Mouse (Mus musculus) gastrocnemius, postnatal 14 days (tissue): ENCODE measurements around the gene Pla2g12b. TPM values are rescaled to one million over a fixed set of nuclear protein-coding genes. Genes with fewer than 3 reads are reported as not detected.

Experiments
- DNase-seq: peaks from one replicate; pipeline ENCODE4 v3.0.0; 2021; ENCODE audit warnings: mixed read lengths
- intact Hi-C: fragments of 180-260 bp; cut with DNase I; formaldehyde crosslinking; loops from one replicate; pipeline ENCODE4 v1.15.1; 2025; ENCODE audit warnings: low total_unique reads
- total RNA-seq, 2 experiments: library from RNA; stranded (reverse); gene quantifications; 2 replicates each; pipeline ENCODE4 v1.2.3; 2021

Pla2g12b gene
- total RNA-seq, 2 experiments from 2014 or later = 0.45 TPM; not detected in 1

DNA sequence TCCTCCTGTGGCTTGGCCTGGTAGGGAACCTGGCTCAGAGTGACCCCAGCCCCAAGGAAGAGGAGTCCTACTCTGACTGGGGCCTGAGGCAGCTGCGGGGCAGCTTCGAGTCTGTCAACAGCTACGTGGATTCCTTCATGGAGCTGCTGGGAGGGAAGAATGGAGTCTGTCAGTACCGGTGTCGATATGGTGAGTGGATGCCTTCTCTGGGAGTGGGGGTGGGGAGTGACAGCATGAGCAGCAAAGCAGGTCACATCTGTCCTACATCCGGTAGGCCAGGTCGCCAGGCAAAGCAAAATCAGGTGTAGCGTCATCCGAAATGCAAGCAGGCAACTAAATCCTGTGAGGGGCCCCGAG lies 311 bp downstream of the Pla2g12b start:
- intact Hi-C loops = no loop called here
- DNase-seq = no peak

DNA sequence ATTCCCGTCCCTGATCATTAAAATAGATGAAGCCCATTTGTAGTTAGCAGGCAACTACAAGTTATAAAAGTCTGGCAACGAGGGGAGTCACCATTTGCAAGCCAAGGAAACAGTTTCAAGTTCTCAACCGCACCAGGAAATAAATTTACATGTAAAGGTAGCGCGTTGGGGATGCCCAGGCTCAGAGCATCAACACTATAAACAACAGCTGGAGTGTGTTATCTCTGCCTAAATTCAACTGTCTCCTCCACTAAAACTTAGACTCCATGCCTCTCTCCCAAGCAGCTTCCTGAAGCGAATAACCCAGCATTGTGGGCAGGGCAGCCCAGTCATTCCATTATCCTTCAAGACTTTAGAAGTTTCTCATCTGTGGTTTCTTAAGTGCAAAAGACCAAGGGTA lies 5.0 kb downstream of the Pla2g12b start:
- no peak for DNase-seq
- intact Hi-C loops = no loop called here

DNA sequence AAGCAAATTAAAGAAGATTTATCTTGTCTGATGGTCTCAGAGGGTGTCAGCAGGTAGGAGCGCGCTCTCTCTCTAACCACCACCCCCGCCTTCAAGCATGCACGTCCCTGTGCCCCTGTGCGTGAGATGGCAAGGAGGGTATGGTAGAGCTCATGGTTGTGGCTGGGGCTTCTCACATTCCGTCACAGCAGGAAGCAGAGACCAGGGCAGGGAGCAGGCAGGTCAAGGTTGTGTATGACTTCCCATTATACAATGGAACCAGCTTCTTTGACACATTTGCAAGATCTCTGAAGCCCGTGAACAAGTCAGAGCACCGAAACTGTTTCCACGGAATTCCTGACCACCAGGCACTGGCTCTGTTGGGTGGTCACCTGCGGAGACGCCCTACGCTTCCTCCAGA lies 6.8 kb downstream of the Pla2g12b start:
- intact Hi-C loops = no loop called here
- DNase-seq = no peak

DNA sequence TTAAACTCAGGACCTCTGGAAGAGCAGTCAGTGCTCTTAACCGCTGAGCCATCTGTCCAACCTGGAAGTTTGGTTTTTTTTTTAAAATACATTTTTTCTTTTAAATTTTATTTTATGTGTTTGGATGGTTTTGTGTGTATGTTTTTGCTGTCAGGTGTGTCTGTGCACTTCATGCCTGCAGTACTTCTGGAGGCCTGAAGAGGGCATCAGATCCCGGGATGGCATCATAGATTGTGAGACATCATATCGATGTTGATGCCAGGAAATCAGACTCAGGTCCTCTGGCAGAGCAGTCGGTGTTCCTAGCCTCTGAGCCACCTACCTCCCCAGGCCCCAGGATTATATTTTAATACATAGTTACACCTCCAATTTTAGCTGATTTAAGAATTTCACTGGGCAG lies 10.3 kb downstream of the Pla2g12b start:
- no peak for DNase-seq
- intact Hi-C loops = no loop called here

DNA sequence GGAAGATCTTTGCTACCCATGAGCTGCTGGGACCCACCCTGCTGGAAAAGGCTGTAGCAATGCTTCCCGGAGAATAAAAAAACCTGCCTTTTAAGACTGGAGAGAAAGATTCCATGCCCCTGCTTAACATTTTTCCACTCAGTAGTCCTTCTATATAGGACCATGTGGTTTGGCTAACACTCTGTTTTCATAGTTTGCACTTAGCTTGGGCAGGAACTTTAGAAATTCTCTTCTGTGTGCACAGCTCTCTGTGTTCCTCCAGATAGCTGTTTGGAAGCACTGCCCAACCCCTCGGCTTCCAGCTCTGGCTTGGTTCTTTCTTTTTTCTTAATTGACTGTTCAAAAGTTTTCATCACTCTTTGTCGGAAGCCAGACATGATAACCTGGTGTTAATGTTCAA lies 13.2 kb downstream of the Pla2g12b start:
- no peak for DNase-seq
- intact Hi-C loops = no loop called here

DNA sequence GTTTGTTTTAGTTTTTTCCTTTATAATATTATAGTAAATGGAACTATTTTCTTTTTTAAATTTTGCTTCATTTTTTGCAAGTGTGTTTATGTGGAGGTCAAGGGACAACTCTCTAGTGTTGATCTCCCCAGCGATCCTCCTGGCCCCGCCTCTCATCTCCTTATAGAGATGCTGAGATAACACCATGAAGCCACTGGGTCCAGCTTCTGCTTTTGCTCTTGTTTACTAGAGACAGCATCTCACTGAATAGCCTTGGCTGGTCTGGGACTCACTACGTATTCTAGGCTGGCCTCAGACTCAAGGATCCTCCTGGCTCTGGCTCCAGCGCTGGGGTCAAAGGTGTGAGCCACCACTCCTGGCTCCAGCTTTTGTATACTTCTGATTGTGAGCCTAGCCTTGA lies 16.1 kb downstream of the Pla2g12b start:
- DNase-seq = no peak
- intact Hi-C loops = no loop called here

DNA sequence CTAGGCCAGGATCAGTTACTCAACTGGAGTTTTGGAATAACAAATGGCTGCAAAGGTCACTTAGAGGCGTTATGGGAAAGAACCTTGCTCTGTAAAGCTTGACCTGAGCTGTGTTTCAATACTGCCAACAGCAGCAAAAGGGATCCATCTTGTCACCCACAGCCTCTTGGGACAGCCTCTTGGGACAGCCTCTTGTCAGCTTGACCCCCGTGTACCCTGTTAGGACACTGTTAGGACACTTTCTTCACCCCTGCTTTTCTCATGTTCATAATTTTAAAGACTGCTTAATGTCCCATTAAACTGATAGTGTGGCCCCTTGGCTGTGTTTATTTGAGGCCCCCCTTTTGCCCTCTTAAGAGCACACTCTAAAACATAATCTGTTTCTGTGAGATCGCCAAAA lies 21.0 kb downstream of the Pla2g12b start:
- no peak for DNase-seq
- intact Hi-C loops = no loop called here

DNA sequence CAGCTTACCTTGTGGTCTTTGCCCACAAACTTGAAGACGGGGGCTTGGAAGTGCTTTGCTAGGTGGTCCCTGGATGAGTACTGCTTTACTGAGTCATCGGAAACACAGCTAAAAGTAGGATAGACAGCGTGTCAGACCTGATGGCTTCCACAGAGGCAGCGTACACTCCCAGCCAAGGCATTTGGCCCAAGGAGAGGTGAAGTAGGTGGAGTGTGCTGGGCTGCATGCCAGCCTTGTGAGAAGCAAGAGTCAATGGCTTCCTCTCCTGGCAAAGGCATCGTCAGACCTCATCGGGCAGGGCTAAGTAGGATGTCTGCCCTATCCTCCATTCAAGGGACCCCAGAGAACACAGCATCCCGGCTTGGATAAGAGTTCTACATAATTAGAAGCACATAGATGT lies 21.9 kb downstream of the Pla2g12b start:
- intact Hi-C loops = no loop called here
- DNase-seq = peak; percentile 80

DNA sequence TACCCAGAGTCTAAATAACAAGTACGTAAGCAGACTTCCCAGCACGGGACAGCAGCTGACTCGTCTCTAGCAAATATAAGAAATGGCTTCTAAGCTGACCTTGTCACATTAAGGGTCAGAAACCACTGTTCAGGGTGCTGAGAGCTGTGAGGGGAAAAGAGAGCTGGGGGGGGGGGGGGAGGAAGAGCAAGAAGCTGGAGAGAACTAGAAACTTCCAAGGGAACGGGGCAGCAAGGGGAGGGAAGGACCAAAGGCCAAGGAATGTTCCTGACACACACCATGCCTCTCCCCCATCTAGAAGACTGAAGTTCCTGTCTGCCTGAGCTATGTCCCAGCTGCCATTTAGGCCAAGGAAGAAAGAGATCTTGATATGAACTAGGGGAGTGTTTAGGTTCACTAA lies 22.9 kb downstream of the Pla2g12b start:
- intact Hi-C loops = no loop called here
- no peak for DNase-seq

DNA sequence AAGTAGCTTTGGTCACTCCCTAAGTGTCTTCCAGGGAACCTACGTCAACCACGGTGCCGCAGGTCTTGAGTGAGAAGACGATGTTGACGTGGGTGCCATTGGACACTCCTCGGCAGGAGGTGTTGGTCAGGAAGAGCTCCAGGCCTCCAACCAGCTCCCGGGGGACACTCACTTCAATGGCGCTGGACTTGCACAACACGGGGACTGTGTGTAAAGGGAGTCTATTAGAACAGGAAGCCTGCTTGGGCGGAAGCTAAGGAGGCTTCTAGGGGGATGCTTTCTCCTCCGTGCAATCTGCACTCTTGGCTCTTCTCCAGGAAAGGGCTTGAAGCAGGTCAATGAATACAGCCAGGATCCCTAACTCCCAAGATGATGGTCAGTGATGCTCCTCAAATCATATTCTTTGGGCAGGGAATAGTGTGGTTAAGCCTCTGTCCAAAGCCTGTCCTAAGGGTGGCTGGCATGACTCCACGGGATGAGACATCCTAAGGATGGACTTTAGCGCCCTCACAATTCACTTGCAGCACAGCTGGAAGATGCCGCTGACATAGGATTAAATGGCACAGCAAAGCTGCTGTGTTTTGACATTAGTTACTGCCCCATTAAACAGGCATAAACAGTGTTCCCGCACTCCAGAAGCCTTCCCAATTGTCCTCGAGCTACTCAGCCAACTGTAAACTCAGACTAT lies 26.1 kb downstream of the Pla2g12b start:
- DNase-seq = no peak
- intact Hi-C loops = no loop called here

DNA sequence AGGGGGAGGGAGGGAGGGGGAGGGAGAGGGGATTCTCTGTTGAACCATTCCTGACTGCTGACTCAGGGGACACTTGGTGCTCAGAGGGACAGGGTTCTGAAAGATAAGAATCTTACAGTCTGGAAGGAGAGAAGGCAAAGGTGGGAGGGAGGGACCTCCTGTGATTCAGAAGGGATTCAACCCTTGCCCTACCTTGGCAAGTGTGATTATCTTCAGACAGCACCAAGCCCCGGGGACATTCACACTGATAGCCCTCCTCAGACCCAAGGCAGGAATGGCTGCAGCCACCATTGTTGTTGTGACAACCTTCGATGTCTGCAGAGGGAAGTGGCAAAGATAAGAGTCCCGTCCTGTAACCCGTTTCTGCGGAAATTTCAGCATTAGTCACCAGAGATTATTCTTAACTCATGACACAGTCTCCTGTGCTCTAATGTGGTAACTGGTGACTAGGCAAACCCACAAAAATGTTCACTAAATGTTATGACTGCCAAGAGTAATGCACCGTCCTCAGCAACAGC lies 27.3 kb downstream of the Pla2g12b start:
- intact Hi-C loops = no loop called here
- no peak for DNase-seq

DNA sequence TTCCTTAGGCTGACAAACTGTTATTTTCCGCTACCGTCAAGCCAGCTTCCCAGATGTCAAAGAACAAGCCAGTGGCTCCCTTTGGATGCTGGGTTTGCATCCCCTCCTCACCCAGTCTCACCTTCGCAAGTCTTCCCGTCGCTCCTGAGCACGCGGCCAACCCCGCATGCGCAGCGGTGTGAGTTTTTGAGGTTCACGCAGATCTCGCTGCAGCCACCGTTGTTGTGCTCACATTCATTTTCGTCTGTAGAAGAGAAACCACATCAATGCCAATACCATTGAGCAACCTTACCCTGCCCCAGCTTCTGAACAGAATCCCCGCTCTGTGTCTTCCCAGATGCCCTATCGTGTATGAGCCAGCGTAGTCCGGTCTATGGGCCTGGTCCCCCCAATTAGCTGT lies 32.3 kb downstream of the Pla2g12b start:
- intact Hi-C loops = no loop called here
- DNase-seq = no peak

DNA sequence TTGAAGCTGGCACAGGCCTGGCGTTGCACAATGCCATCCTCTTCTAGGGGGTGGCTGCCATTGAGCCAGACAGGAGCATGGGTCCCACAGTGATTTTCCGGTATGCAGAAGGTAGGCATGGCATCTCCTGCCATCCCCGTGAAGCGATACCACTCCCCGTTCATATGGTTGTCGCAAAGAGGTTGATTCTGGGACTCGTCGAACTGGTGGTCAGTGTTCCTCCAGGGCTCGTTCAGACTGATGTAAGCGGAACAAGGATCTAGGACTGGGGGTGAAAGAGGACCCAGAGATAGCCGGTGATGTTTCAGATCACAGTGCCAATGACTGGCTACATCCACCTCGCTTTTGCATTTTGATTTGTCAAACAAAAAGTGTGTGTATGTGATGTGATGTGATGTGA lies 35.2 kb downstream of the Pla2g12b start:
- DNase-seq = no peak
- intact Hi-C loops = no loop called here

DNA sequence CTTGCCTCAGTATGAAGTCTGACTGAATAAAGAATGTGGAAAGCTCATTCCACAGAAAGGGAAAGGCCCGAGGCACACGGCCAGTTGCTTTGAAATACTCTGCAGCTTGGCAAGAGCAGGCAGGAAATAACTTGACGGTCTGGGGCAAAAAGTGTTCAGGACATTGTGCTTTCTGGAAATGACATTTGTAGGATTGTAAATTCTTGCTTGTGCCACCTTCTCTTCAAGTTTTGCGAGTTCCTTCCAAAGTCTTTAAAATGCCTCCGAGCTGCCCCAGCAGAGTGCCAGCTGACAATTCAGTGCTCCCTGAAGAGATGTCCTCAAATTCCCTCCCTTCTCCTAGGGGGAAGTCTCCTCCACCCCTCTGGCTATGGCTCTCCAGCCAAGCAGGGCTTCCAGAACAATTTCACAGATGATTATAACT lies 36.1 kb downstream of the Pla2g12b start:
- DNase-seq = peak; percentile 83
- intact Hi-C loops = no loop called here

DNA sequence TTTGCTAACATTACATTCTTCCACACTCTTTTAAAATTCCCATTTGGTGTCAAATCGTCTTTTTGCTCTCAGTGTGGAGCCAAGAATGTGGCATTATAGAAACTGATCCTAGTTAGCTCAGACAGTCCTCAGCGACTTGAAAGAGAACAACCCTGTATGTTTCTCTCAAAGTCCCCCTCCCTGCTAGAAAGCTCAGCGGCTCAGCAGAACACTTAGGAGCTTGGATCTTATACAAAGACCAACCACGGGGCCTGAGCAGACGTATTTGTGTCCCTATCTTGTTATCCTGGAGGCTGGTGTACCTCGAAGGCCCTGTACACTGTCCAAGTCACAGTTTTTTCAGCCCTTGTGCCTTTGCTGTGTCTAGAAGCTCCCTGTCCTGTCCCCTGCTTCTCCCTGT lies 36.7 kb downstream of the Pla2g12b start:
- DNase-seq = no peak
- intact Hi-C loops = no loop called here

DNA sequence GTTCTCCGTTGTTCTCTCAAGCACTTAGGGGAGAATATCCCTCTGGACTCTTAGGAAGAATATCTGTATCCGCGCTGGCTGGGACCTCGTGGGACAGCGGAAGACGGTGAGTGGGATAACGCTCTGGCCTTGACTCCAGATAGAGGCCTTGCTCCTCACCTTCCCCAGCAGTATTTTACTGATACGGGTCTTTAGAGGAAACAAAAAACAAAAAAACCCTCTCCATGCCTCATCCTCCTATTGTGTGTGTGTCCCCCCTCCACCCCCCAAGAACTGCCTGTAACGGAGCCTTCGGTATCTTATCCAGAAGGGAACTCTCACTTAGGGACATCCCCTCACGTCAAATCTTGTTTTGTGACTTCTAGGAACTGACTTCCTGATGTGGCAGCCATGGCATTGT lies 38.3 kb downstream of the Pla2g12b start, which contains the start of gene Oit3:
Gene Oit3, minus strand, starts transcription at position 44 of the 400 bp plus-strand sequence.
- intact Hi-C loops = no loop called here
- no peak for DNase-seq

DNA sequence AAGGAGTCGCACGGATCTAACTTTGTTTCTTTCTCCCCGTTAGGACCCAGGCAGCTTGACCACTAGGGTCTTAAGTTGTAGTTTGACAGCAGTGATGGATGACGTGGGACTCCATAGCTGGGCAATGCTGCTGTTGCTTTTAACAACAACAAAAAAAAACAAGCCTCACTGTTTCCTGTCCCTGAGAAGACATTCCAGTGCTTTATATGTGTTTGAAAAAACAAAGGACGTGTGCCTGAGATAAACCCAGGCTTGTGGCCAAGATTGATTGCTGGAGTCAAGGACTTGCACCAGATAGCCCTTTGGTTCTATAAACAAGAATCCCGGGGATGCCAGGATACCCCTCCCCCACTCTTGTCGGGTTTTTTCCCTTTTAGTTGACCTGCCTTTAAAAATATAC lies 39.8 kb downstream of the Pla2g12b start:
- intact Hi-C loops = no loop called here
- DNase-seq = no peak

DNA sequence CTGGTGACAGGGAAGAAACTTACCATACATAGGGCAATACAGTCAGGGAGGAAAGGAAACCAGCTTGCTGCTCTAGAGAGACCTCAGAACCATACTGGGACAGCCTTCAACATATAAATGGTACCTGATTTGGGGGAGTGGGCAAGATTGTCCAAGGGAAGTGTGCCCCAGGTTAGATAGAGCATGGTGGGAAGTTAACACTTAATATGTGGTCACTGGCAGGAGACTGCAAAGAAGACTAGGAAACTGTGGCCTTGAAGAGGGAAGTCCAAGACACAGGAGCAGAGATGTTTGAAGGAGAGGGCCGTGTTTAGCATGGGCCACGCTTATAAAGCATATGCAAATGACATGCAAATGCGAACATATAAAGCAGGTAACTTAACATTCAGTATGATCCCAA lies 40.6 kb downstream of the Pla2g12b start:
- intact Hi-C loops = no loop called here
- no peak for DNase-seq

DNA sequence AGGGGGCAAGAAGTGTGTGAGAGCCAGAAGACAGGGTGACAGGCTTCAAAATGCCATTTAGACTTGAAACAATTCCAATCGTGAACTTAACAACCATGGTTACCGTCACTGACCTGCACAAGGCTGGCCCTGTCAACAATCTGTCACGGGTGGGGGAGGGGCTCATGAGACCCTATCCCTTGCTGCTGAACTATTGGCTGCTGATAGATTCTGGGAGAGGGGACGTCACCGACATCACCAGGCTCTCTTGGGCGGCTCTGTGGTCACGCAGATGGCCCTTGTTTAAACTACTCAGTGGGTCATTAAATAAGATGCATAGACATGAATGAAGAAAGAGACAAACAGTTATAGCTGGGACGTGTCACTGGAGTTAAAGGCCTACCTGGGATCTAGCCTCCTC lies 41.2 kb downstream of the Pla2g12b start:
- intact Hi-C loops = no loop called here

DNA sequence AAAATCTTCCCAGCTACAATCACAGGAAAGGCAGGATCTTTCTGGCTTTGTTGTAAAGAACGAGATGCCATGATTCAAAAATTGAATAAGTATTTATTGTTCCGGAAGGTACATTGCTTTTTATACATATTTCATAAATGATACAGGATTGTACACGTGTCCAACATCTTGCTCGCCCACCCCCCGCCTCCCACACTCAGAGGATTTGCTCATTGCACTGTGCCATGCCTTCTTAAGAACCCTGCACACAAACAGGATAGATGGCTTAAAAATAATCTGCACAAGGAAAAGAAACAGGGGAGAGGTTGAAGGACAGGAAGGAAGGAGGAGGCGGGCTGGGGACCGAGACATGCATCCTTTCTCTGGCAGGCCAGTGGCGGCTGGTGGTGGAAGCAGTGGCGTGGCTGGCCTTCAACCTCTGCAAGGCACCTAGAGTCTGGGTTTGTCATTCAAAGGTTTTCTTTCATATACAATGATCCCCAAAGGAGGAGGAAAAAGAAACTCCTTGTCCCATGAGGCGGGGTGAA lies 43.5 kb downstream of the Pla2g12b start:
- DNase-seq = no peak
- intact Hi-C loops = no loop called here

More for the DNA sequence above, 41.2 kb downstream of the Pla2g12b start:
- no peak for DNase-seq

DNA sequence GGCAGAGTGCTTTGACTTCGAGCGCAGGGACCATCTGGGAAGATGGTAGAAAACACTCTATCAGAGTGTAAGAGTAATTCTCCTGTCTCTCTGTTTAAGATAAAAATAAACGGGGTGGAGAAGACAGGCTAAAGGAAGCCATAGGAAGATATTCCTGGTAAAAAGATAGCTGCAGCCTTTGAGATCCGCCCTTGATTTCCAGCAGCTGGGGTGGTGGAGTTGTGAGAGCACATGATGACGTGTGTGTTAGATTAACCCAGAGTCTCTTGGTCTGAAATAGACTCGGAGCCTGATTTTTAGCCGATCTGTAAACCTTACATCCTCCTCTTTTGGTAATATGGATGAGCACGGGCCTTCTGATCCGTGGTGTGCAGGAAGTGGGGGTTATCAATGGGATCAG lies 44.1 kb downstream of the Pla2g12b start:
- DNase-seq = no peak
- intact Hi-C loops = no loop called here

DNA sequence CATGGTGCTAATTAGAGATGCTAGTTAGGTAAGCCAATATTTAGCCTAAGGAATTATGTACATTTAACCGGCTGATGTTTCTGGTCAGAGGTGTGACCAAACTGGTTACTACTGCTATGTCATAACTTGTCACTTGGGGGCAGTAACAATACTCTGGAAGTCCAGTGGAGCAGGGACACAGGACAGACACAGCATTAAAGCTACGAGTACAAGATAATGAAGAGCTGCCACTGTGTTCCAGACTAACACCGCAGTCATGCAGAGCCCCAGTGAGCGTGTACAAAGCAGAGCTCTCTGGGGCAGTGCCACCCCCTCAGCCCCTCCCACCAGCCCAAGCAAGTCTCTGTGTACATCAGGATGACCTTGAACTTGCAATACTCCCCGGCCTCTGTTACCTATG lies 48.4 kb downstream of the Pla2g12b start:
- DNase-seq = no peak
- intact Hi-C loops = no loop called here
